Mouse (Mus musculus) left cerebral cortex, postnatal 25 days (tissue): ENCODE results near the gene Plcb2. TPM values are rescaled to one million over a fixed set of nuclear protein-coding genes. Genes with fewer than 3 reads are reported as not detected.
A peak's percentile ranks its signal among the peaks of the same experiment; 100 is the strongest.

Experiments used
- DNase-seq, 2 experiments: peaks; one replicate each; pipeline ENCODE4 v3.0.0; 2022; ENCODE audit warnings: low spot score in 2 of 2, mixed read lengths in 1 of 2
- intact Hi-C: fragments of 180-260 bp; cut with DNase I; formaldehyde crosslinking; loops from one replicate; pipeline ENCODE4 v1.15.1; 2025
- total RNA-seq, 2 experiments: library from RNA; stranded (reverse); gene quantifications; 2 replicates each; pipeline ENCODE4 v1.2.3; 2021

Plcb2 gene
- total RNA-seq, result 1 to 10 TPM; 2.1 to 2.6 TPM

DNA sequence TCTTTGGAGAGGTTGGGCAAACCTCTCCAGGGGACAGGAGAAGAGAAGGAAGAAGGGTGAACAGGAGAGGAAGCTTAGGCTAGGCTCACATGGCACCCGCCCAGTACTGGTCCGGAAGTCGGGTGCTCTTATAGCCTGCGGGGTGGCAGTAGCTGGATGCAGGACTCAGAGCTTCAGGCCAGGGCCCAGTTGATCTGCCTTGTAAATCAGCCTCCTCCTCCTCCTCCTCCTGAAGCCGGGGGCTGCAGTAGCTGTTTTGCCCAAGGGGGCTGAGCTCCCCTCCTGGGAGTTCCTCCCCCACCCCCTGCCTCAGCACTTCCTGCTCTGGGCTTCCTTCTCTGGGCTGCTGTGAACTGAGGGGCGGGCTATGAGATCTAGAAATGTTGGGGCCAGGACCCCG is at the start of gene Plcb2:
Plcb2 (minus strand) TSS at position 102 of the 400 bp plus-strand sequence.
- DNase-seq, result no peak
- intact Hi-C loops, result no loop called here

DNA sequence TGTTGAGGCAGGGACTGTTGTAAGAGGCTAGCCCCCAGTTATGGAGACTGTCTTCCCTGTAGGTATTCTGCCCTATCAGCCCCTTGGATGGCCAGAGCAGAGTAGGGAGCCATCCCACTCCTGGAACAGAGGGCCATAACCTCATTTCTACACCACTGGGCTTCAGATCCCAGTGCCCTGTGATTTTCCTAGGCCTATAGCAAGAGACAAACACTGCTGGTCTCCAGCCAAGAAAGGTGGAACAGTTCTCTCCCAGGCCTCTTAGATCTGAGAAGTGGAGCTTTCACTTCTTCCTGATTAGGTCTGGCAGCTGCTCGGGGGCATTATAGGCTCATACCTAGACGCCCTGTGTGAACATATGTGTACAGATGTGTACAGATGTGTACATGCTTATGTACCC is 48.1 kb upstream of the Plcb2 start:
- intact Hi-C loops, result no loop called here
- no peak for DNase-seq

DNA sequence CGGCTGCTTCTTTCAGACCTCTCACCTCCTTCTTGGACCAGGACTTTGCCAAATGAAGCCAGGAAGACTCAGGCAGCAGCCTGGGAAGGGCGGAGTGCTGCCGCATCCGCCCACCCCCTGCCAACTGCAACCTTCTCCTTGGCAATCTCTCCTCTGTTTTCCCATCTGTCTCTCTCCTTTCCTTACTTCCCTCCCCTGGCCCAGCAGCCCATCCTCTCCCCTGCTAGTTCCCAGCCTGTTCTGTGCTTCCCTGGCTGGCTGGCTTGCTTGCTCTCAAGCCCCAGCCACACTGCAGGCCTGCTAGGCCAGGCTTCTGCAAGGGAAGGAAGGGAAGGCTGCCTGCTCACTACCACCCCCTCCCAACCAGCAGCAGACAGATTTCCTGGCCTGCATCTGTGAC is 47.6 kb upstream of the Plcb2 start:
- DNase-seq, result peak; percentile 54 to 93
- intact Hi-C loops, result no loop called here

DNA sequence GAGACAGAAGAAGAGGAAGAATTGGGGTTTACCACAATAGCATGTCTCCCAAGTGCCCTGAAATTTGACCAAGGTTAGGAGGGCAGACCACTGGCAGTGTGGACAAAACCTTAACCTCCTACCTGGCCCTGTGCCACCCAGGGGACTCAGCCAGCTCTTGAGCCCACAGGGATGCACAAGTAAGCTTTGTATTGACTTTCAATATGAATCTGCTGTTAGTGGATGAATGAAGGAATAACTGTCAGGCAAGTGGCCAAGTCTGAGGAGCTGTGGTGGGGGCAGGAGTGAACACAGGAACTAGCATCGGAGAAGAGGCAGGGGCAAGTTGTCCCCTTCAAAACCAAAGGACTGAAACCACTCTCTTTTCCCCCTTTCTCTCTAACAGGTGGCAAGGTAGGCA is 47.2 kb upstream of the Plcb2 start:
- peak in 1 of 2 experiments; percentile 58 for DNase-seq
- intact Hi-C loops, result no loop called here

DNA sequence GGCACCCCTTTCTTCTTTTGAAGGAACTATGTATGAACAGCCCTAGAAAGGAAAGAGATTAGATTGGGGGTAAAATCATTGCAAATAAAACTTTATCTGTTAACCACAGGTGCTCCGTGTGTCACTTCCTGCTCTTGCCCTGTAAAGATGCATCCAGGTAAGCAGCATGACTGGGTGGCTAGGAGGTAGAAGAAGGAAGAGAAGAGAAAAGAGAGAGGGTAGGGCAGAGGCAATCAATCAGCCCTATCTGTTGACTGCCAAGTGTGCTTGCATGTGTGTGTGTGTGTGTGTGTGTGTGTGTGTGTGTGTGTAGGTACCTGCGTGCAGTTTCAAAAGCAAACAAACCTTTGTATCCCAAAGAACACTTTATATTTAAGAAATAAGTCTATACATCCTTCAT is 46.3 kb upstream of the Plcb2 start:
- intact Hi-C loops, result no loop called here
- DNase-seq, result no peak

DNA sequence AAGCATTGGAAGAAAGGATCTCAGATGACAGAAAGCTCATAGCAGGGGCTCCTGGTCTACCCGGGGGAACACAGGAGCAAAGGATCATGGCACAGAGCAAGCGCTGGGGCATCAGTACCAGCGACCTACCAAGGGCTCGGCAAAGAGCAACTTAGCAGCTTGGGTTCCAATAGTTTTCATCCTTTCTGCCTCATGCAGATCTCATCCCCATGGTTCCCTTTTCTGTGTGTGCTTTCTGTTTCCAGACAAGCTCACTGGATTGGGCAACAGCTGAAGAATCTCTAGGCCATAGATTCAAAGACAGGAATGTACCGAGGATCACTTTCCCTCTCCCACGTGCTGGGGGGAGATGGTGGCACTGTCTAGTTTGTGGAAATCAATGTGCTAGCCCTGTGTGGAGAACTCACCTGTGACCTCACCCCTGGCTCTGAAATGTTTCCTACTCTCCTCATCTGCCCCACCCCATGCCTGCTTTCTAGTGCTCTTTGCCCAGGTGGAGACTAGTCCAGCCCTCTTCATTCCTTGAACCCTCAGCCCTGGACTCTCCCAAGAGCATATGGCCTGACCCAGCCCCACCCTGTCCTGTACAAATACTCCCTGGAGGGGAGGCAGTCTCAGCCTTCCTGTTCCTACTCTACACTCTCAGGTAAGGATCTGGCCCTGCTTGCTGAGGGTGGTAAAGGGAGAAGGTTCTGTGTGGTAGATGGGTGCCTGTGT is 44.1 kb upstream of the Plcb2 start, which contains the start of gene Phgr1:
Phgr1 (plus strand) TSS at position 612 of the 717 bp plus-strand sequence.
- DNase-seq, result no peak
- intact Hi-C loops, result no loop called here

DNA sequence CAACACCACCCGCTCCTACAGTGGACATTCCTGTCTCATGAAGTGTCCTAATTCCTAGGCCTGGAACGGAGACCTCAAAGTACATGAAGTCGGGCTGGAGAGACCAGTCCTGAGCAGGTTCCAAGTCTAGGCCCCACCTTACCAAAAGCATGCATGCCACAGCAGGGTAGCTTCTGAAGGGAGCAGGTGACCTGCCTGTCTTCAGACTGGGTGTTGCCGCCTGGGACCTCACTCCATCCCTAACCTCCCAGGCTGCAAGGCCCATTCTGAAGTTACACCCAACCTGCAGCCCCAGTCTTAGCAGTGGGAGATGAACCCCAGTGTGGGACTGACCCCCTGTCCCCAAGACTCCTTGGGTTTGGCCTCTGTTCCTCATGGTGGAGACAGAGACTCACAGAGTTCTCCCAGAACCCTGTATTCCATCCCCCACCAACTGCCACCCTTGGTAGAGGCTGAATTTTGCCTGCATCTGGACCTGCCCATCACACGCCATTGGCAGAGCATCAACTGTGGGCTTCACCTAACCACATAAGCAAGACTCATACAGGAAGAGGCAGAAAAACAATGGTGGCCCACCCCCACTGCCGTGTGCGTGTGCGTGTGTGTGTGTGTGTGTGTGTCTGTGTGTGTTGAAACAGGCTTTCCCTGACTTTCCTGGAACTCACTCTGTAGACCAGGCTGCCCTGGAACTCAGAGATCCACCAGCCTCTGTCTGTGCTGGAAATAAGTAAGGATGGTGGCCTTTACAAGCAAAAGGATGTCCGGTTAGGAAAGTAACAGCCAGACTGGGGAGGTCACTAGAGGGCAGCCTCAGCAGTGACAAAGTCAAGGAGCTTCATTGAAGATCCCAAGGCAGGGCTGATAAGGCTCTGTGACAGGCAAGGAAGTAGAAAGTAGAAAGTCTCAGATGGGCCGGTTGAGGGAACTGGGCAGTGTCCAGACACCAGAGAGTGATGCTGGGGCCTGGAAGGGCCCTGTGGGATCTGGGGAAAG is 38.1 kb upstream of the Plcb2 start:
- DNase-seq, result no peak
- intact Hi-C loops, result no loop called here

DNA sequence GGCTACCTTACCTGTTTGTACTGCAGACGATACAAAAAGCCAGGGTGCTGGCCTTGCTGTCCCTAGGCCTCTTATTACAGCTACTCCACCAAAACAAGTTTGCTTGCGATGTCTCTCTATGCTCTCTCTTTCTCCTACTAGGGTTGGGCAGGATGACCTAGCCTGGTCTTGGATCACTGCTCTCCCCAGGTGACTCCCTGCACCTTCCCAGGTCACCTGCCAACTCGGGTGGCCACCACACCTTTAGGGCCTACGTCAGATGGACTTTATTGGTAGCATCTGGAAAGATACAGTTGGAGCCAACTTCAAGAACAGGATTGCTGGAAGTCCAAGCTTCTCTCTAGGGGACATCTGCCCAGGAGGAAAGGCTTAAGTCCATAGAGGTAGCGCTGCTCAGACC is 36.6 kb upstream of the Plcb2 start:
- intact Hi-C loops, result no loop called here
- no peak for DNase-seq

DNA sequence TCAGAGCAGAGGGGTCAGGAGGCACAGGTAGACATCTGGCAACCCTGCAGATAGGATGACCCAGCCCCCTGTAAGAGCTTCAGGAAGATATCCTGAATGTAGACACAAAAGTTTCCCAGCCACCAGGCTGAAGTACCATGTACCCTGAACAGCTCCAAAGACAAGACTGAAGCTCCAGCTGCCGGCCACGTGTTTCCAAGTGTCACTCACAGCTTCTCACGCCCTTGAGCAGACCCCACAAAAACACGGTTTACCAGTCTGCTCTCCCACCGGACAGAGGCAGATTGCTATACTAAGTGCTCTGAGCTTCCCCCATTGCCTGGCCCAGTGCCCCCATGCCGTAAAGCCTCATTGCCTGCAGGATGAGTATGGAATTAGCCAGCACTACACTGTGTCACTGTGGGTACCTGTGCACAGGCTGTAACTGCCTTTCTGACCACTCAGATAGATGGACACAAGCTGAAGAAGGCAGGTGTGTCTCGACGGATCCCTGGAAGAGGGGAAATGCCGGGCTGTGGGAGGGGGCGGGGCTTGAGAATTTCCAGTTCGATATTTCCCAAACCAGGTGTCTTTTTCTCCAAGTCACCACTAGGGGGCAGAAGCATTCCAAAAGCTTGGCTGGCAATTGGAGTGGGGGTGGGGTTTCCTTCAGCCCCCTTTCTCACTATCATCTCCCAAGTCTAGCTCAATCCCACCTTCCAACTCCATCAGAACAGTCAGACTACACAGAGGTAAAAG is 36.0 kb upstream of the Plcb2 start:
- peak; percentile 50 to 63 for DNase-seq
- intact Hi-C loops, result no loop called here

DNA sequence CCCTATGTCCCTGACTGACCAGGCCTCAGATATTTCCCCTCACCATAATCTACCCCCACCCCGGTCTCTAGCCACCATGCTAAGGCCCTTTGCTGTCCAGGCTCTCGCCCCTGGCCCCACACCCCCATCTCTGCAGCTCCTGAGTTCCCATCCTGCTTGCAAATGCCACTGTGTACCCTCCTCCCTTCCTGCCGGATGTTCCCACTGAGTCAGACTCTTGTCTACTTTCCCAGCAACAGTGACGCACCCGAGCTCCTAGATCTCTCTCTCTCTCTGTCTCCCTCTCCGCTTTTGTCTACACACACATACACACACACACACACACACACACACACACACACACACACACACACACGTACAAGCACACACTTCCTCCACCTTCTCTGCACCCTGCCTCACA is 35.2 kb upstream of the Plcb2 start:
- DNase-seq, result peak; percentile 44 to 87
- intact Hi-C loops, result loop anchor here (2.0 kb wide), 1 partner anchor 119 kb away; no protein-coding TSS in a partner anchor

DNA sequence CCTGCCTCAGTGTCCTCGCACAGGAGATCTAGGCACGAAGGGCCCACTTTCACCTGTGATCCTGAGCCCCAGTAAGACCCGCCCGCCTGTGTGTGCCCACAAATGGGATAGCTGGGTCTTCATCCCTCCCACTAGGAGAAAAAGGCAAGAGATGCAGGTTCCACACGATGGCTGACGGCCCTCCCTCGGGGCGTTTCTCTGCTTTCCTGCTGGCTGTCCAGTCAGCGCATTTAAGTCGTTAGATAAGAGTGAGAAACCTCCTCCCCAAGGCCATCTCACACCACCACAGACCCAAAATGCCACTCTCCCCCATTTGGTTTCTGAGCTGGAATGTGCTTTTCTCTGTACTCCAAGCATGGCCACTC is 34.5 kb upstream of the Plcb2 start:
- DNase-seq, result no peak
- intact Hi-C loops, result loop anchor here (2.0 kb wide), 1 partner anchor 120 kb away; no protein-coding TSS in a partner anchor

DNA sequence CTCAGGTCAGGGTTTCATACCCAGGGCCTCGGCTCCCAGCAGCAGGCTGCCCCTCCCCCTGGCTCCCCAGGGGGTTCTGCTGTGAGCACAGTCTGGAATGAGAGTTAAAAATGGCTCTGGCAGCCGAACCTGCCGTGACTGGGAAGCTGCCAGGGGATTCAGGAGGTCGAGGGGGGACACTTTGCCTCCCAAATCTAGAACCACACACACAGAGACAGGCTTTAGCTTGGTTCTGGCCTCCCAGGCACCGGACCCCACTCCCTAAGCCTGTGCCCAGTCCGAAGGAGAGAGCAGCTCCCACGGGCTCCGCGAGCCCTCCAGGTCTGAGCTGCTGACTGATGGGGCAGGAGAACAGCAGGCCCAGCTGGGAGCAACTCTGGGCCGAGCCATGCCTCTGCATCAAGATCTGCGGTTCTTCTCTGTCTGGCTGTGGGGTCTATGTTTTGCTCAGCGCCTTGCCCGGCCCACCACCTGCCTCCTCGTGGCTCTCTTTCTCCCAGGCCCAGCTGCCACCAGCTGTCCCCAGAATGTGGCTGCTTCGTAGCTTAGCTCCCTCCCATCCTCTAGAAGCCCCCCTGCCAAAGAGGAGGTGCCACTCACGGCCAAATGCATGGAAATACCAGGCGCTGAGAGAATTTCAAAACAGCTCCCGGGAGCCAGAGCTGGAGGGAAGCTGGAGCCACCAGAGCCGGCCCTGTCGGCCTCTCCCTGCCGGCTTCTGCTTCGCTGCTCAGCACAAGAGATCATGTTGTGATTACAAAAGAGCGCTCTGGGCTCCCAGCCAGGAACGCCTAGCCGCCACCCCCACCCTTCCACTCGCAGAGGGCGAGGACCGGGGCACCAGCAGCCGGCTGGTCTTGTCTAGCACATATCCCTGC is 33.9 kb upstream of the Plcb2 start, which contains the start of gene Ccdc9b:
Ccdc9b (minus strand) TSS at position 756 of the 878 bp plus-strand sequence.
- peak; percentile 81 to 84 for DNase-seq
- intact Hi-C loops, result loop anchor here (2.0 kb wide), 2 partner anchors 15 to 121 kb away; no protein-coding TSS in a partner anchor

DNA sequence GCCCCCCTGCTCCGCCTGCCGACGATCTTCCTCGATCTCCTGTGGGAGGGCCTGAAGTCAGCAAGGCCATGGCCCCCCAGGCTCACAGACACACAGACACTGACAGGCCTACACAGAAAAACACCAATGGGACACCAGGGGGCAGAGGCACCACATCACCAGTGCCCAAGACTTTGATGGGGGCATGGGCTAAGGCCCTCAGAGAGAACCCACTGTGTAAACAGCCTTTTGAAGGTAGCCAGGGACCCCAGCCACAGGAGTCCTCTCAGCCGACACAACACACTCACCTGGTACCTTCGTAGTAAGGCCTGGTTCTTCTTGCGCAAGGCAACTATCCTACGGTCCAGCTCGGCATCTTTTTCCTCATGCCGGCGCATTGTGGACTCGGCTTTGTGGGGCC is 33.1 kb upstream of the Plcb2 start:
- DNase-seq, result no peak
- intact Hi-C loops, result loop anchor here (2.0 kb wide), 1 partner anchor 15 kb away; no protein-coding TSS in a partner anchor

DNA sequence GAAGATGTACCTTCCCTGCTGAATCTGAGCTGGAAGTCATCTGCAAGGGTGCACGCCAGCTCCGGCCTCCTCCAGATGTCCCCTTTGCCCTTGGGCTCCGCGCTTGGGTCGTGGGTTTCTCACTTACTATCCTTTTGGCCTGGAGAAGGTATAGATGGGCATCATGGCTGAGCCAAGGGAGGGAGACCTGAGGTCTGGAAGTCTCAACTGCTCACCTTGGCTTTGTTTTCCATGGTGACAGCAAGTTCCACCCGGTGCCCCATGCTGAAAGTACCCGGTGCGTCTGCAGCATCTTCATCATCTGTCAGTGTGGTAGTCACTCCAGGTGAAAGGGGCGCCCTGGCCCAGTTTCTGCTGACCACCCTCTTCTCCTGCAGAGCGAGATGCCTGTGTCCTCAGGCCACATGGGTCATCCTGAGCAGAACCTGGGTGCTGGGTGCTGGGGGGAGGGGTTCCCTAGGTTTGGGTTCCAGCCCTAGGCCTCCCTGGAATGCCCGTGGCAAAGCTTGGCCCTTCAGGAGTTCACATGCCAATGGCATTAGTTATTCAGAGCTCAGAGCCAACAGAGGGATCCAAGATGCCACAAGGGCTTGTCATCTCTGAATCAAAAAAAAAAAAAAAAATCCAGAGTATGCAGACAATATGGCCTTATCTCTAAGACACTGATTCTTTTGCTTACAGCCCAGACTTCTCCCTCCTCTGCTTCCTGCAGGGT is 32.2 kb upstream of the Plcb2 start:
- intact Hi-C loops, result loop anchor here (2.0 kb wide), 1 partner anchor 14 kb away; no protein-coding TSS in a partner anchor
- no peak for DNase-seq

DNA sequence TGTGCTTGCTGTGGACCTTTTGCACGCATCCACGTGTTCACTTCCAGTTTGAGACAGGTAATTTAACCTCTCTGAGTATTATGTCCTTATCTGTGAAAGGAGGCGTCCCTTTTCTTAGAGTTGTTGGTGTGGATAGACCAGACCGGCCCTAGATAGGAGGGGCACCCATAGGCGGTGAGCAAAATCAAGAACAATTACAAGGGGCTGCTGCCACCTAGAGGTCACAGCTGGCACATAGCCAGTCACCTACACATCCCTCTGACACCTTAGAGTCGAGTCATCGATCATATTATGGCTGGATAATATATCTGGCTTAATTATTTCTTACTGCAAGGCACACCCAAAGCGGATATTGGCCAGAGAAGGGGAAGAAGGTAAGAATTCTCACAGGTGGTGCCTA is 31.6 kb upstream of the Plcb2 start:
- peak in 1 of 2 experiments; percentile 55 for DNase-seq

DNA sequence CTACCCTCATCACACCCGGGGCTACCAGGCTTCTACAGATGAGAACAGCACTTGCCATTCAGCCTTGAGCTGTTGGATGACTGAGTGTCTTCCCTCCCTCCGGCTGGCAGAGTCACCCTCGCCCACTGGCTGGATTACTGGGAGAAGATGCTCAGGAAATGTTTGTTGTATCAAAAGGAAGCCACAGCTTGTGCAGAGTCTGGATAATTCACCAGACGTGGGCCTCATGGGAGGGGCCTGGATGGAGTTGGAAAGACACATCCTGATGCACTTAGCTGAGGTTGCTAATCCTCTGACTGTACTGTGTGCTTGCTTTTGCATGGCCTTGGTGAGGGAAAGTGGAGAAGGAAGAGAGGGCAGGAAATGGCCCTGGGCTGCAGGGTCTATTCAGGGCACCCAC is 27.9 kb upstream of the Plcb2 start:
- DNase-seq, result no peak
- intact Hi-C loops, result no loop called here

More for the DNA sequence above, 31.6 kb upstream of the Plcb2 start:
- intact Hi-C loops, result loop anchor here (2.0 kb wide), 1 partner anchor 13 kb away; no protein-coding TSS in a partner anchor

DNA sequence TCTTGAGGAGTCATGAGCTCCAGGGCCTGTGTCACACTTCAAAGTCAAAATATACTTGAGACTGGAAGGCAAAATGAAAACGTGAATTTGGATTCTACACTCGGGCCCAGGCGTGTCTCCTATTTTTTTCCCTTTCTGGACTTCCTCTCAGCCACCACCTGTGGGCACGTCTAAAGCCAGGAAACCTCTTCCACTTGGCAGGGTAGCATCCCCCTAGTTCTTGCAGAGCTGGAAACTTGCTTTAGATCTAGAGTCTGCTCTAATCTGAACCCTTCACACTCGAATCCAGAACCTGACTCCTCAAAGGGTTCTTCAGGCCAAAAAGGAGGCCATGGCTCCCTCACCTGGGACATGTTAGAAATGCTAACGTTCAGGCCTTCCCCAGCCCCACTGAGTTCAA is 27.2 kb upstream of the Plcb2 start:
- DNase-seq, result no peak
- intact Hi-C loops, result no loop called here

DNA sequence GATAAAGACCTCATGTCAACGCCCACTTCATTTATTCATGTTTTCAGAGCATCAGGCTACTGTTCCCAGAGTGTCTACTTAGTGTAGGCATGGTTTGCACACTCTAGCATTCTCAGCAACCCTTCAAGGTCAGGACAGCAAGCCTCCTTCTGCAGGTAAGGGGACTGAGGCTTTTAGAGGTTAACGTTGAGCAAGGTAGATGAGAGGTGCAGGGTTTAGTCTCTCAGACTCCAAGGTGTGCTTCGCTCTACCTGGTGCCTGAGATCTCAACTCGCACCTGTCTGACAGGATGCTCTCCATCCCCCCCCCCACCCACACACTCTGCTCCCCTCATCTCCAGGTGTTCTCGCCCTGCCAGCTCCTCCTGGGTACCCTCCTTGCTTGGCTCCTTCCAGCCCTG is 25.9 kb upstream of the Plcb2 start:
- intact Hi-C loops, result no loop called here
- DNase-seq, result no peak
